Mouse (Mus musculus): ENCODE results near the gene Zfpm1. TPM values are rescaled to one million over a fixed set of nuclear protein-coding genes. Genes with fewer than 3 reads are reported as not detected.
A peak's percentile ranks its signal among the peaks of the same experiment; 100 is the strongest.

Zfpm1 gene
- polyA plus RNA-seq, 1 experiment from 2014 or later = 2.3 TPM

DNA sequence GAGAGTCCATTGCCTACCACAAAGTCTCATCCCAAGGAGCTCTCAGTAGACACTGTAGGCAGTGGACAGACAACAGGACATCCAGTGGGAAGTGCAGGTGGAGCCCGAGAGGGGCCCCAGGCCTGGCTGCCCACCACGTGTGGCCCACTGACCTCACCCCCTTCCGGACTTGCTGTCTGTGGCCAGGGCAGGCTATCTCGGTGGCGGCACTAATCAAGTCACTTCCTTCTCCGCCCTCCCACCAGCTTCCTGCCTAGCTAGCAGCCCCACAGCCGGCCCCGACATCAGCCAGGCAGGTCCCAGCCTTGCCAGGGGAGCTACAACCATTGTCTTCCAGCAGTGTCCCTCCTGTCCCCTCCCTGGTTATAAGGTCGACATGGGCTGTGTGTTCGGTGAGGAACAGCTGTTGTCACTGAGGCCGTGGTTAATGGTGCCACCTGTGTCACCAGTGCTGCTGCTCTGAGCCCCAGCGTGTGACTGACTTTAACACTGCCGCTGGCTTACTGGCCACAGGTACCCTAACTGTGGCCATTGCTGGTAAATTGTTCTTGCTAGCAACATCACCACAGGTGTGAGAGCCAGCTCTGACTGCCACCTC, 33.1 kb downstream of the Zfpm1 start:
- ATAC-seq (ENCODE audit: low FRiP score, low TSS enrichment) (peak; percentile 16; the same call in 1 of the 2 replicates), DNase-seq (ENCODE audit: low spot score) (peak; percentile 64)
- peak overlapping the region; percentile 49 for H3K27ac ChIP-seq (replicated peaks)
- no peaks in the 10 kb centered on the region for H3K4me1 ChIP-seq (replicated peaks; ENCODE audit: control insufficient read depth, insufficient read depth)
- TF ChIP-seq EP300 (optimal IDR thresholded peaks at IDR 0.05) (no peak), CTCF (IDR thresholded peaks at IDR 0.05; ENCODE audit: low read depth) (no peak)
- no peaks in the 10 kb centered on the region for H3K9me3 ChIP-seq (ENCODE audit: control insufficient read depth, low read length)
- H3K36me3 ChIP-seq (ENCODE audit: control insufficient read depth, insufficient read depth, low read length) = no peaks in the 10 kb centered on the region
- no peak overlapping the region for H3K4me3 ChIP-seq (ENCODE audit: low read depth, low read length)
- no peak overlapping the region; the same call in 1 of the 2 replicates for H3K4me2 ChIP-seq (replicated peaks; ENCODE audit: low read depth)
- H3K27me3 ChIP-seq (ENCODE audit: control insufficient read depth, insufficient read depth, low read length) = no peaks in the 10 kb centered on the region
- H3K9ac ChIP-seq (ENCODE audit: low read length) = no peak overlapping the region
- 49% methylated on average over 12 of the region's 13 CpGs for WGBS

DNA sequence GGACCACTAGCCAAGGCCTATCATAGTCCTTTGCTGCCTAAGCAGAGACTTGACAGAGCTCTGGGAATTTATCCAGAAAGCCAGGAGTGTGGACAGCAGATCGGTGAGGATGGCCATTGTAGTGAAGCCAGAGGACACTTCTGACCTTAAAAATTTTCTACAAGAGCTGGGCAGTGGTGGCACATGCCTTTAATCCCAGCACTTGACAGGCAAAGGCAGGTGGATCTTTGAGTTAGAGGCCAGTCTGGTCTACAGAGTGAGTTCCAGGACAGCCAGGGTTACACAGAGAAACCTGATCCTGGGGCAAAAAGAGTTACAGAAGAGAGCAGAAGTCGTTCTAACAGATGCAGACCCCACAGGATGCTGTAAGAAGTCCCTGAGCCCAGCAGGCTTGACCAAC, 34.5 kb downstream of the Zfpm1 start:
- Histone ChIP-seq H3K9me3 (ENCODE audit: control insufficient read depth, low read length) (no peaks in the 10 kb centered on the region), H3K27me3 (ENCODE audit: control insufficient read depth, insufficient read depth, low read length) (no peaks in the 10 kb centered on the region), H3K9ac (ENCODE audit: low read length) (no peak overlapping the region), H3K4me2 (replicated peaks; ENCODE audit: low read depth) (no peak overlapping the region), H3K27ac (replicated peaks) (no peak overlapping the region), H3K4me3 (ENCODE audit: low read depth, low read length) (no peak overlapping the region), H3K4me1 (replicated peaks; ENCODE audit: control insufficient read depth, insufficient read depth) (no peaks in the 10 kb centered on the region), H3K36me3 (ENCODE audit: control insufficient read depth, insufficient read depth, low read length) (no peaks in the 10 kb centered on the region)
- TF ChIP-seq CTCF (IDR thresholded peaks at IDR 0.05; ENCODE audit: low read depth) = no peak
- TF ChIP-seq EP300 (optimal IDR thresholded peaks at IDR 0.05) = no peak
- ATAC-seq (ENCODE audit: low FRiP score, low TSS enrichment) (no peak), DNase-seq (ENCODE audit: low spot score) (no peak)
- 69% methylated on average over 2 of the region's 2 CpGs for WGBS

DNA sequence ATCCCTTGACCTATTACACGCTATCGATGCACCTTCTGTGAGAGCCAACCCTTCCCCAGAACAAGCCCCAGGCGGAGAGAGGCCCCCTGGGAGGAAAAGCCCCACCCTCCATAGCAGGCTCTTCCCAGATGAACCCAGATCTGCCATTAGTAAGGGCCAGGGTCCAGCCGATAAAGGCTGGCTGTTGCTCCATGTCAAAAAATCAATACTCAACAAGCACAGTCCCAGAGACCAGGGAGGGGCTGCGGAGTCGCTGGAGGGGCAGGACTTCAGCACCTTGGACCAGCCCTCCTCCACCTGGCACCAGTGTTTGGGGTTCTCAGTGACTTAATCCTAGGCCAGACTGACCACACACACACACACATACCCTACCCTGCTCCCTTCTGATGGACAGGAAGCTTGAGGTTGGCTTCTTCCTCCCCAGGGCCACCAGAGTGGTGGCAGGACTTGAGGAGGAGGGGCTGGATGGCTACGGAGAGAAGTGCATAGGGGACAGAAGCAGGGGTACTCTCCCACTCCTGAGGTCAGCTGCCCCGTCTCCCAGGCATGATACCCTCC, 36.1 kb downstream of the Zfpm1 start:
- Histone ChIP-seq H3K4me1 (replicated peaks; ENCODE audit: control insufficient read depth, insufficient read depth) (0 out of 2 replicates have a peak, but pooled peaks cover 2% of the 10 kb centered on the region), H3K27ac (replicated peaks) (peak overlapping the region; percentile 18; the same call in 1 of the 2 replicates), H3K4me3 (ENCODE audit: low read depth, low read length) (no peak overlapping the region), H3K27me3 (ENCODE audit: control insufficient read depth, insufficient read depth, low read length) (no peaks in the 10 kb centered on the region), H3K9ac (ENCODE audit: low read length) (no peak overlapping the region), H3K4me2 (replicated peaks; ENCODE audit: low read depth) (no peak overlapping the region), H3K36me3 (ENCODE audit: control insufficient read depth, insufficient read depth, low read length) (no peaks in the 10 kb centered on the region), H3K9me3 (ENCODE audit: control insufficient read depth, low read length) (no peaks in the 10 kb centered on the region)
- ATAC-seq (ENCODE audit: low FRiP score, low TSS enrichment) (peak; percentile 7; the same call in 1 of the 2 replicates), DNase-seq (ENCODE audit: low spot score) (peak; percentile 63)
- WGBS = 46% methylated on average over 8 of the region's 8 CpGs
- TF ChIP-seq EP300 (optimal IDR thresholded peaks at IDR 0.05) = no peak
- no peak for TF ChIP-seq CTCF (IDR thresholded peaks at IDR 0.05; ENCODE audit: low read depth)

DNA sequence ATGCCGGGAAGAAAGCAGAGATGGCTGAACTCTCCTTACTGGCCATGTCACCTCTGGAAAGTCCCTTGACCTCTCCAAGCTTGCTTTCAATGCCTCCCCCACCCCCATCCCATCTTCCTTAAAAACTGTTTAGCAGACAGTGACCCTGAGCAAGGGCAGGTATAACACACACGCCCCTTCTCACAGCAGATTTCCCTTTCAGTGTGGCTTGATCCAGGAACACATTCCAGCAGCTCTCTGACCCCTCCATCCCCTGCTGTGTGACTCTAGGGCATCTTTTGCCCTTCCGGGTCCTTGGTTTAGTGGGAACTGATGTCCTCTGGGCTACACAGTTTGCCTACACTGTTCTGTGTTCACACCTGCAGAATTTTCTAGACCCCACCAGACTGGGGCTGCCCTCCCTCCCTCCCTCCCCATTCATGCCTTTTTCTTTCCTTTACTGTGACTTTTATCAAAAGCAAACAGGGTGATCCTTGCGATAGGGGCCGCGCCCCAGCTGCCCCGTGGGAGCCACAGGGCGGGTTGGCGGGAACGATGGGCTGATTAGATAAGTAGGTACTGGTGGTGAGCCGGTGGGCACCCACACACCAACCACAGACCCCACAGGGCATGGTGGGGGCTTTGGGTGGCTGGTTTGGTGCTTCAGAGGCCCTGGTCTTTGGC, 37.2 kb downstream of the Zfpm1 start:
- no peak overlapping the region for H3K4me2 ChIP-seq (replicated peaks; ENCODE audit: low read depth)
- no peaks in the 10 kb centered on the region for H3K36me3 ChIP-seq (ENCODE audit: control insufficient read depth, insufficient read depth, low read length)
- no peak for TF ChIP-seq CTCF (IDR thresholded peaks at IDR 0.05; ENCODE audit: low read depth)
- TF ChIP-seq EP300 (optimal IDR thresholded peaks at IDR 0.05) = no peak
- H3K9ac ChIP-seq (ENCODE audit: low read length) = no peak overlapping the region
- peak overlapping the region; percentile 45; the same call in 1 of the 2 replicates for H3K27ac ChIP-seq (replicated peaks)
- ATAC-seq (ENCODE audit: low FRiP score, low TSS enrichment) (no peak), DNase-seq (ENCODE audit: low spot score) (no peak)
- 65% methylated on average over 11 of the region's 11 CpGs for WGBS
- no peaks in the 10 kb centered on the region for H3K27me3 ChIP-seq (ENCODE audit: control insufficient read depth, insufficient read depth, low read length)
- no peak overlapping the region for H3K4me3 ChIP-seq (ENCODE audit: low read depth, low read length)
- 0 out of 2 replicates have a peak, but pooled peaks cover 2% of the 10 kb centered on the region for H3K4me1 ChIP-seq (replicated peaks; ENCODE audit: control insufficient read depth, insufficient read depth)
- no peaks in the 10 kb centered on the region for H3K9me3 ChIP-seq (ENCODE audit: control insufficient read depth, low read length)

DNA sequence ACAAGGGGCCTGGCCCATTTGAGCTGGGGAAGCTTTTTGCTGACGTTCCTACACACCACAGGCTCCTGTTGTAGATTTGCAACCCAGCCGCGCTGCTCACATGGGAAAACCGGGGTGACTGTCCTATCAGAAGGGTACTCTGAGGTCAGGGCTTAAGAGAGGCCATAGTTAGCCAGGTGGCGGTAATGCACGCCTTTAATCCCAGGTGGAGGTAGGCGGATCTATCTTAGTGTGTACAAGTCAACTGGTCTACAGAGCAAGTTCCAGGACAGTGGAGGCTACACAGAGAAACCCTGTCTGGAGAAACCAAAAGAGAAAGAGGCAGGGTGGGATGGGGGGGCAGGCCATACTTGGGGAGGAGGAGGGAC, 37.8 kb downstream of the Zfpm1 start:
- Histone ChIP-seq H3K4me2 (replicated peaks; ENCODE audit: low read depth) (no peak overlapping the region), H3K27me3 (ENCODE audit: control insufficient read depth, insufficient read depth, low read length) (no peaks in the 10 kb centered on the region), H3K9me3 (ENCODE audit: control insufficient read depth, low read length) (no peaks in the 10 kb centered on the region), H3K27ac (replicated peaks) (peak overlapping the region; percentile 45; the same call in 1 of the 2 replicates), H3K36me3 (ENCODE audit: control insufficient read depth, insufficient read depth, low read length) (no peaks in the 10 kb centered on the region), H3K4me3 (ENCODE audit: low read depth, low read length) (no peak overlapping the region), H3K9ac (ENCODE audit: low read length) (no peak overlapping the region), H3K4me1 (replicated peaks; ENCODE audit: control insufficient read depth, insufficient read depth) (0 out of 2 replicates have a peak, but pooled peaks cover 2% of the 10 kb centered on the region)
- no peak for ATAC-seq (ENCODE audit: low FRiP score, low TSS enrichment)
- DNase-seq (ENCODE audit: low spot score) = peak; percentile 59
- 51% methylated on average over 7 of the region's 7 CpGs for WGBS
- TF ChIP-seq EP300 (optimal IDR thresholded peaks at IDR 0.05) (no peak), CTCF (IDR thresholded peaks at IDR 0.05; ENCODE audit: low read depth) (no peak)

DNA sequence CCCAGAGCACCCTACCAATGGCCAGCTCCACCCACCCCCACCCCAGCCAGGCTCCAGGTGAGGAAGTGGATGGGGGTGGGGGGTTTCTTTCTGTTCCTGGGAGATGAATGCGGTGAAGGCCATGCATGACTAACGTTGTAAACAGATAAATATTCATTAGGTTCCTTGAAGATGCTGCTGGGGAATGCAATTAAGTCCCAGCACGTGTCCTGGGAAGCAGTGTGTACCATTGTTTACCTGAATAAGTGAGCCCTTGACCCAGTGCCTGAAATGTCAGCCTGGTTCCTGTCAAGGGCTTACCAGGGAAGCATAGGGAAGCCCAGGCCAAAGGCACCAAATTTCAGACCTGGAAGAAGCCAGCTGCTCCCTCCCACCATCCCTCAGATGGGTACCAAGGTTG, 38.6 kb downstream of the Zfpm1 start:
- Histone ChIP-seq H3K4me3 (ENCODE audit: low read depth, low read length) (no peak overlapping the region), H3K27ac (replicated peaks) (no peak overlapping the region), H3K9ac (ENCODE audit: low read length) (no peak overlapping the region), H3K36me3 (ENCODE audit: control insufficient read depth, insufficient read depth, low read length) (no peaks in the 10 kb centered on the region), H3K27me3 (ENCODE audit: control insufficient read depth, insufficient read depth, low read length) (no peaks in the 10 kb centered on the region), H3K9me3 (ENCODE audit: control insufficient read depth, low read length) (no peaks in the 10 kb centered on the region), H3K4me2 (replicated peaks; ENCODE audit: low read depth) (no peak overlapping the region), H3K4me1 (replicated peaks; ENCODE audit: control insufficient read depth, insufficient read depth) (0 out of 2 replicates have a peak, but pooled peaks cover 2% of the 10 kb centered on the region)
- WGBS = 44% methylated on average over 3 of the region's 3 CpGs
- ATAC-seq (ENCODE audit: low FRiP score, low TSS enrichment) (no peak), DNase-seq (ENCODE audit: low spot score) (no peak)
- TF ChIP-seq CTCF (IDR thresholded peaks at IDR 0.05; ENCODE audit: low read depth) (no peak), EP300 (optimal IDR thresholded peaks at IDR 0.05) (no peak)
